Comparison of ENCODE assay signal across 14 mouse cellular contexts in genomic region chr13:57603226-57603625, GRCm38 (mm10).
DNase-seq lines count a peak whose midpoint lies in the region; ATAC-seq and TF ChIP-seq lines count a peak whose summit lies in the region.
"Had no signal": no experiment of that assay in that cellular context is flagged by ENCODE, and none has a peak within 500 bp of the region (broad histone marks: within the 10 kb centered on the region; RNA-seq: fewer than 3 reads in every experiment).

No protein-coding gene starts in this region.

- no peak overlapping the region for H3K4me2 ChIP-seq in embryonic facial prominence, embryonic 11.5 days (ENCODE audit: low read depth, low read length)
- no peak overlapping the region for H3K4me2 ChIP-seq in forebrain, embryonic 13.5 days
- H3K4me2 ChIP-seq in hindbrain, postnatal 0 days (ENCODE audit: low read depth, low read length): no peak overlapping the region
- H3K4me2 ChIP-seq in neural tube, embryonic 14.5 days (ENCODE audit: low read depth, low read length): no peak overlapping the region
- H3K4me2 ChIP-seq: limb, embryonic 12.5 days had no signal

- H3K9me3 ChIP-seq in embryonic facial prominence, embryonic 11.5 days (replicated peaks; ENCODE audit: control insufficient read depth, low read length): no peaks in the 10 kb centered on the region
- H3K9me3 ChIP-seq in embryonic facial prominence, embryonic 10.5 days: no peaks in the 10 kb centered on the region
- H3K9me3 ChIP-seq in forebrain, embryonic 13.5 days (replicated peaks): no peaks in the 10 kb centered on the region
- no peaks in the 10 kb centered on the region for H3K9me3 ChIP-seq in hindbrain, postnatal 0 days (ENCODE audit: low read length)
- H3K9me3 ChIP-seq in neural tube, embryonic 14.5 days (ENCODE audit: control insufficient read depth, low read length): no peaks in the 10 kb centered on the region
- H3K9me3 ChIP-seq: limb, embryonic 12.5 days had no signal

- 50% methylated on average over 8 of the region's 8 CpGs for WGBS in embryonic facial prominence, embryonic 11.5 days
- 49% methylated on average over 8 of the region's 8 CpGs for WGBS in embryonic facial prominence, embryonic 10.5 days
- 5% methylated on average over 8 of the region's 8 CpGs for WGBS in forebrain, embryonic 13.5 days
- WGBS in hindbrain, postnatal 0 days: 24% methylated on average over 8 of the region's 8 CpGs
- WGBS in neural tube, embryonic 14.5 days: 15% methylated on average over 8 of the region's 8 CpGs

- H3K4me1 ChIP-seq in embryonic facial prominence, embryonic 11.5 days (ENCODE audit: control insufficient read depth, insufficient read depth, low read length): no peaks in the 10 kb centered on the region
- peaks cover 14% of the 10 kb centered on the region; the same call in 1 of the 2 replicates for H3K4me1 ChIP-seq in embryonic facial prominence, embryonic 10.5 days
- peaks cover 29% of the 10 kb centered on the region for H3K4me1 ChIP-seq in forebrain, embryonic 13.5 days
- H3K4me1 ChIP-seq in hindbrain, postnatal 0 days (ENCODE audit: insufficient read depth, low read length): no peaks in the 10 kb centered on the region
- peaks cover 9% of the 10 kb centered on the region for H3K4me1 ChIP-seq in neural tube, embryonic 14.5 days (ENCODE audit: control insufficient read depth, insufficient read depth, low read length)

- no peaks in the 10 kb centered on the region for H3K36me3 ChIP-seq in embryonic facial prominence, embryonic 11.5 days (replicated peaks; ENCODE audit: control insufficient read depth, insufficient read depth, low read depth, low read length)
- H3K36me3 ChIP-seq in embryonic facial prominence, embryonic 10.5 days (replicated peaks): no peaks in the 10 kb centered on the region
- H3K36me3 ChIP-seq in forebrain, embryonic 13.5 days (ENCODE audit: poor library complexity, severe bottlenecking): no peaks in the 10 kb centered on the region
- H3K36me3 ChIP-seq in hindbrain, postnatal 0 days (ENCODE audit: insufficient read depth, low read length): no peaks in the 10 kb centered on the region
- no peaks in the 10 kb centered on the region for H3K36me3 ChIP-seq in neural tube, embryonic 14.5 days (ENCODE audit: control insufficient read depth, insufficient read depth, low read length)
- H3K36me3 ChIP-seq: limb, embryonic 12.5 days had no signal

- TF ChIP-seq CTCF in hindbrain, postnatal 0 days (IDR thresholded peaks at IDR 0.05; ENCODE audit: low read depth): no peak

- H3K9ac ChIP-seq in embryonic facial prominence, embryonic 11.5 days (replicated peaks; ENCODE audit: low read length): no peak overlapping the region
- H3K9ac ChIP-seq in forebrain, embryonic 13.5 days: no peak overlapping the region
- no peak overlapping the region for H3K9ac ChIP-seq in hindbrain, postnatal 0 days (replicated peaks; ENCODE audit: low read length)
- no peak overlapping the region for H3K9ac ChIP-seq in neural tube, embryonic 14.5 days (replicated peaks; ENCODE audit: low read depth, low read length)
- H3K9ac ChIP-seq: limb, embryonic 12.5 days had no signal

- peak; percentile 24 for DNase-seq in embryonic facial prominence, embryonic 11.5 days (ENCODE audit: low spot score)
- DNase-seq in embryonic facial prominence, embryonic 10.5 days (ENCODE audit: low spot score): no peak
- peak; percentile 49 for DNase-seq in hindbrain, postnatal 0 days (ENCODE audit: low spot score)
- no peak for DNase-seq in kidney, adult 8-10 months
- DNase-seq in left cerebral cortex, adult 18-20 months (ENCODE audit: low spot score in 2 of 2): no peak
- no peak for DNase-seq in urinary bladder, adult 18-20 months (ENCODE audit: low spot score in 2 of 2)
- DNase-seq: cerebellum, postnatal 36 days; lung, adult 2 months; spleen, adult 18-20 months had no signal

- ATAC-seq in embryonic facial prominence, embryonic 11.5 days (replicated peaks; ENCODE audit: insufficient number of reproducible peaks, low FRiP score, low TSS enrichment, low read depth): 0 out of 2 replicates have a peak, but pooled peaks have one; percentile 44
- peak; percentile 93 for ATAC-seq in forebrain, embryonic 13.5 days
- peak; percentile 43; the same call in 1 of the 2 replicates for ATAC-seq in hindbrain, postnatal 0 days
- peak; percentile 70 for ATAC-seq in neural tube, embryonic 14.5 days (ENCODE audit: low read depth)
- ATAC-seq: intestine, embryonic 16.5 days had no signal

- no peak overlapping the region for H3K4me3 ChIP-seq in embryonic facial prominence, embryonic 11.5 days (ENCODE audit: low read depth, low read length)
- no peak overlapping the region for H3K4me3 ChIP-seq in embryonic facial prominence, embryonic 10.5 days
- no peak overlapping the region for H3K4me3 ChIP-seq in forebrain, embryonic 13.5 days
- H3K4me3 ChIP-seq in hindbrain, postnatal 0 days (ENCODE audit: low read length): no peak overlapping the region
- H3K4me3 ChIP-seq in neural tube, embryonic 14.5 days (ENCODE audit: low read depth, low read length): no peak overlapping the region
- H3K4me3 ChIP-seq: layer of hippocampus, adult 2 months; limb, embryonic 12.5 days had no signal

- H3K27ac ChIP-seq in embryonic facial prominence, embryonic 11.5 days (replicated peaks; ENCODE audit: low read depth, low read length): no peak overlapping the region
- H3K27ac ChIP-seq in embryonic facial prominence, embryonic 10.5 days (replicated peaks): no peak overlapping the region
- H3K27ac ChIP-seq in forebrain, embryonic 13.5 days: peak overlapping the region; percentile 67
- no peak overlapping the region for H3K27ac ChIP-seq in hindbrain, postnatal 0 days
- no peak overlapping the region for H3K27ac ChIP-seq in neural tube, embryonic 14.5 days (ENCODE audit: low read depth, low read length)
- H3K27ac ChIP-seq: layer of hippocampus, adult 2 months; limb, embryonic 12.5 days had no signal

- H3K27me3 ChIP-seq in embryonic facial prominence, embryonic 11.5 days (ENCODE audit: control insufficient read depth, insufficient read depth, low read length): 0 out of 2 replicates have a peak, but pooled peaks cover 2% of the 10 kb centered on the region
- H3K27me3 ChIP-seq in embryonic facial prominence, embryonic 10.5 days (replicated peaks; ENCODE audit: low read depth, poor library complexity, severe bottlenecking): peaks cover 76% of the 10 kb centered on the region
- H3K27me3 ChIP-seq in forebrain, embryonic 13.5 days: peaks cover 66% of the 10 kb centered on the region
- H3K27me3 ChIP-seq in hindbrain, postnatal 0 days (ENCODE audit: insufficient read depth, low read length): peaks cover 16% of the 10 kb centered on the region; the same call in 1 of the 2 replicates
- H3K27me3 ChIP-seq in neural tube, embryonic 14.5 days (ENCODE audit: control insufficient read depth, insufficient read depth, low read length): no peaks in the 10 kb centered on the region
- H3K27me3 ChIP-seq: limb, embryonic 12.5 days had no signal

Comparison
In these comparisons a context has a peak if more than half of its experiments do, and no peak if none do; other contexts are left out.
1. DNase-seq: peak in embryonic facial prominence, embryonic 11.5 days (single experiment) and hindbrain, postnatal 0 days (single experiment); none in embryonic facial prominence, embryonic 10.5 days (single experiment), kidney, adult 8-10 months (0 of 2), left cerebral cortex, adult 18-20 months (0 of 2) and urinary bladder, adult 18-20 months (0 of 2).
2. ATAC-seq: peak in every context shown above with its lines; median percentile 93 in forebrain, embryonic 13.5 days; 70 in neural tube, embryonic 14.5 days; 44 in embryonic facial prominence, embryonic 11.5 days; 43 in hindbrain, postnatal 0 days.